Mouse (Mus musculus) left cerebral cortex, adult 18-20 months (tissue): Measurements from ENCODE around the gene Kcnk3. TPM values are rescaled to one million over a fixed set of nuclear protein-coding genes. Genes with fewer than 3 reads are reported as not detected.
A peak's percentile ranks its signal among the peaks of the same experiment; 100 is the strongest.

Source experiments
- DNase-seq, 2 experiments: peaks; one replicate each; pipeline ENCODE4 v3.0.0; 2021 to 2022; ENCODE audit warnings: low spot score in 2 of 2, mixed read lengths in 1 of 2
- total RNA-seq, 2 experiments: library from RNA; stranded (reverse); gene quantifications; 2 replicates each; pipeline ENCODE4 v1.2.3; 2021

Gene Kcnk3
- total RNA-seq, 2 experiments from 2014 or later, result 22.6 to 24.2 TPM

DNA sequence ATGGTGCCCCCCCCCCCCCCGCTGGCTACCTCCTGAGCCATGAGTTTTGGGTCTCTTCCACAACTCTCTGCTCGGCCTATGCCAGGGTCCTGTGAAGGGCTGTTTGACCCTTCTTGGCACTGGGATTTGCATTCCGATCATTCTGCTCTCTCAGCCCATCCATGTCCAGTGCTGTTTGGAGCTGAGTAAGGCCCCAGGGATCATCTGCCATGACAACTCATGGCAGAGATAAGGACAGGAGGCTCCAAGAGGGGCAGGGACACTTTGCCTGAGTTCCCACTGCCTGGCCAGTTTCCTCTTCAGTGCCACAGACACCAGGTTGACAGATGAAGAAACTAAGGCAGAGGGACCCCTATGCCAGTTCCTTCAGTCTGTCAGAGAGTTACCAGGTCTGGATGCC, 1.4 kb upstream of the Kcnk3 start:
- no peak for DNase-seq

DNA sequence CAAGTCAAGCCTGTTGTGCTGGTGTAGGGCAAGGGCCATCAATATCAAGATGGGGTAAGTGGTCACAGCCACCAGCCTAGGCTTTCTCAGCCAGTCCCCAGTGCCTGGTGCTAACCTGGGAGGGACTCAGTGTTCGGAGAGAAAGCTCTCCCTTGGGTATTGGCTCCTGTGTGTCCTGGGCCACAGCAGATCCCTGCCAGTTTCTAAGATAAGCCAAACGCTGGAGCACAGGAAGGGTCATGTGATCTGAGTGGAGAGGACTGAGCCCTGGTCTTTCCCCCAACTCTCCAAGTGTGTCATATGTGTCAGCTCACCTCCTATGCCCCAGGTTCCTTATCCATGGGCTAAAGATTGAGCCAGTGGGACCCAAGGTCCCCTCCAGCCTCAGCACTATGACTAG, 869 bp upstream of the Kcnk3 start:
- no peak for DNase-seq

DNA sequence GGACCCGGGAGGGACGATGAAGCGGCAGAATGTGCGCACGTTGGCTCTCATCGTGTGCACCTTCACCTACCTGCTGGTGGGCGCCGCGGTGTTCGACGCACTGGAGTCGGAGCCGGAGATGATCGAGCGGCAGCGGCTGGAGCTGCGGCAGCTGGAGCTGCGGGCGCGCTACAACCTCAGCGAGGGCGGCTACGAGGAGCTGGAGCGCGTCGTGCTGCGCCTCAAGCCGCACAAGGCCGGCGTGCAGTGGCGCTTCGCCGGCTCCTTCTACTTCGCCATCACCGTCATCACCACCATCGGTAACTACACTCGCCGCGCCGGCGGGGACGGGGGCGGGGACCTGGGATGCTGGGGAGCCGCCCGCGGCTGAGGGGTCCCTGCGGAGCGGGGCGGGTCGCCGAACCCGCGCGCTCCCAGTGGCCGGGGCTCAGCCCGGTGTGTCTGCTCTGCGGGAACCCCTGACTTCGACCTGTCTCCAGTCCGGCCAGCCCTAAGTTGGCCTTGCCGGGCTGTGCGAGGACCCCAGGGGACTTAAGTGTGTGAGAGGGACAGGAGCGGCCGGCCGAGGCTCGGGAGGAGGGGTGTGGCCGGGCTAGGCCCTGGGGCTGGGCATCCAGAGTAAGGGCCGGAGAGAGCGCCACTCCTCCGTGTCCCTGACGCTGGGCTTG, 465 bp downstream of the Kcnk3 start:
- peak in 1 of 2 experiments; percentile 48 for DNase-seq

DNA sequence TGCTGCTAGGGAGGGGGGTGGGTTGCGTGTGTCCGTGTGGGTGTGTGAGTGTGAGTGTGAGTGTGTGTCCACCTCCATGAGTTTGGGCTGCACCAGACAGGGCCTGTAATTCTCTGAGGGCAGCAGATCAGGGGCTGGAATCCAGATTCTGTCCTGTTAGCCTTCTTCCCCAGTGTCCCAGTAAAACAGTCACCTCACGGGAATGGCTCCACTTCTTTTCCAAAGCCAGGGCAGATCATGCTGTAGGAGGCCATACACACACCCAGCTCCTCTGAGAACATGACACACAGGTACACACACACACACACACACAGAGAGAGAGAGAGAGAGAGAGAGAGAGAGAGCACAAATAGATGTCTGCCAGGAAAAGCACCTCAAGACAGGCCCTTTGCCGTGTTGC, 1.1 kb downstream of the Kcnk3 start:
- DNase-seq, result no peak

DNA sequence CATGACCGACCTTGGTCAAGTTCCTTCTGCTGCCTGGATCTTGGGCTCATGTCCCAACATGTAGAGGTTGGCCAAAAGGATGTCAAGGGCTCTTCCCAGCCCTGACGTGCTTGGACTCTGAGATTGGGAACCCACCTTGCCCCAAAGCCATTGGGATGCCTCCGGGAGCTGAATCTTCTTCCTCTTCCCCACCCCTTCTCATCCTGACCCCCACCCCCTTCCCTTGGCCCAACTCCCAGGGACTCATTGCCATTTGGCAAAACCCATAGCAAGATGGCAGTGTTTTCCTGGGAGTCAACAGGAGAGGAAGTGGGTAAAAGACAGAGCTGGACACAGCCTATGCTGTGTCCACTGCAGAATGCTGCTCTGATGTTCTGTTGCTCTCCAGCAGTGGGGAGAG, 1.6 kb downstream of the Kcnk3 start:
- no peak for DNase-seq

DNA sequence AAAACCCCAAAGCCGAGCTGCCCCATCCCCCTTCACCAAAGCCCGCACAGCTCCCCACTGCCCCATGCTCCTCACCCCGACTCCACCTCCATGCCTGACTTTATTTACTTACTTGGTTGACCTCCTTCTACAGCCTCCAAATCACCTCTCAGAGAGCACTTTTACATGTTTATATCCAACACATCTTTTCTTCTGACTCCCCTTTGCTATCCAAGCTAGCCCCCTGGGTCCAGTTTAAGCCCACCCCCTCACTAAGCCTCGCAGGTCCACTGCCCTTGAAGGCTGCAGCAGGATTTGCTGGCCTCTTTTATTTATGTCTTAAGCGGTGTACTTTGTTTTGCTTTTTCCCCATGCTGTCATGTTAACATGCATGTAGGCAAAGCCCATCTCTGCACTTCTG, 2.3 kb downstream of the Kcnk3 start:
- DNase-seq, result no peak

DNA sequence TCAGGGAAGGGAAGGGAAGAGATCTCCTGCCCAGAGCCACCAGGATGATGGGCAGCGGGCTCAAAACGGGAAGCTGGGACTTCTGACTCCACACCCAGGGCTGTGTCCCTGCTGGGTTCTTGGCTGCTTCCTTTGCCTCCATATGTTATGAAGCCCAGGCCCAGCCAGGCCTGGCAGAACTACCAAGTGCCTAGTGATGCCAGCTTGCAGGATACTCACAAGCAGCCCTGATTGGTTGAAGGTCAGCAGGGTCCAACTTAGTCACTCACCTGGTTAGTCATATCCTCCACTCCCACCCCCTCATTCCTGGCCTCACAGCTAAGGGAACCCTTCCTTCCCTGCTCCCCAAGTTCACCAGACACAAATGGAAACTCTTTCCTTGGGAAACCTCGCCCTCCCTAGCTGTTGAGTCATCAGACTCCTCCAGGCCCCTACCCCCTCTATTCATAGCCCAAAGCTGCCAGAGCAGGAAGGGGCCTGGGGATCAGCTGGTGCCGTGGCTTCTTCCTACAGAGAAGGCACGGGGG, 3.3 kb downstream of the Kcnk3 start:
- no peak for DNase-seq

DNA sequence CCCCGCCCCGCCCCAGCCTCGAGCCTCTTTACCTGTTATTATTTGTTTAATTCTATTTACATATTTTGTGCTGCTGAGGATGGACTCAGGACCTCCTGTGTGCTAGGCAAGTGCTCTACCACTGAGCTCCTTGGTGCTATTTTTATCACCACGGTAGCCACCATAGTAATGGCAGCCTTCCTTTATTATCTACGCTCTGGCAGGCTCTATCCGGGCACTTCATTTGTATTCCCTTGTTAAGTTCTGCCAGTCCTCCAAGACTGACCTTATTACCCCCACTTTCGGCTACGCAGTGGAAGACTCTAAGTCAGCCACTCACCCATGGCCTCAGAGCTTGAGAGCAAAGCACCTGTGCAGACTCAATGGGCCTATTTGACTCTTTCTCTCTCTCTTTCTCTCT, 3.8 kb downstream of the Kcnk3 start:
- DNase-seq, result no peak

DNA sequence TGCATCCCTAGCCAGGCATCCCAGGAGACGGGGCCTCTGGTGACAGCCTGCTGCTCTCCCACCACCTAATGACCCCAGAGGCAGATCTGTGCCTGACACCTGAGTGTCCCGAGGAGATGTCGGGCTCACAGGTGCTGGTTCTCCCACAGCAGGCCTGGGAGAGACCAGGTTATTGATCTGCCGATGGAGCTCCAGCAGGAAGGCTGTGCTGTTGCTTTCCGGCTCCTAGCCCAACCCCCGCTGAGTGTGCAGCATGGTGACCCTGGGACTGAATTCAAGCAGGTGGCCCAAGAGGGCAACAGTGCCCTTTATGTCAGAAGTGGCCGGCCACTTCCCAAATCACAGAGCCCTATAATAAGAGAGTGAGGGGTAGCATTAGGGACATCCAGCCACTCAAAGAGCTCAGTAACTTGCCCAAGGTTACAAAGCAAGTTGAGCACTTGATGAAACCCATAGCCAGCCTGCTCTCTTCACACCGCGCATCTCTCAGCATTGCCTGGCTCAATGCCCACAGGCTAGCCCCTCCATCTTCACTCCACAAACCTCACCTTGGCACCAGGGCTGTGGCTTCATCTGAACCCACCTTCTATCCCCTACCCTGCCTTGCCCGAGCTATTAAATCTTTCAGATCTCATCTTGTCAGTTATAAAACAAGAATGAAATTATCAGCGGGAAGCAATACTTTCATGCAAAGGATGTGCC, 4.5 kb downstream of the Kcnk3 start:
- DNase-seq, result no peak

DNA sequence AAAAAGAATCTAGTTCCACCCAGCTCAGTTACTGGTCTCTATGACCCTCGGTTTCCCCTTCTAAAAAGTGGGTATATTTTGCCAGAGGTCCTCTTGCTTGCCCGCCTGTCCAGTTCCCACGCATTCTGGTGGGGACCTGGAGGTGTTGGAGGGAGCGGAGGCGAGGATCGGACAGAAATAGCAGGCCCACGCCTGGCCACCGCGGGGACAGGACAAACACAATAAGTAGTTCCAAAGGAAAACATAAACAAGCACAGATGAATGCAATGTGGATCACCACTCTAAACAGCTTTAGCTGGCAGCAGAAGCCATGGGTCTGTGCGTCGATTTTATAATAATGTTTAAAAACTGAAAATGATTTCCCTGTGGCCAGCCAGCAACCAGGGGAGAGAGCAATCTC, 5.4 kb downstream of the Kcnk3 start:
- DNase-seq, result no peak

DNA sequence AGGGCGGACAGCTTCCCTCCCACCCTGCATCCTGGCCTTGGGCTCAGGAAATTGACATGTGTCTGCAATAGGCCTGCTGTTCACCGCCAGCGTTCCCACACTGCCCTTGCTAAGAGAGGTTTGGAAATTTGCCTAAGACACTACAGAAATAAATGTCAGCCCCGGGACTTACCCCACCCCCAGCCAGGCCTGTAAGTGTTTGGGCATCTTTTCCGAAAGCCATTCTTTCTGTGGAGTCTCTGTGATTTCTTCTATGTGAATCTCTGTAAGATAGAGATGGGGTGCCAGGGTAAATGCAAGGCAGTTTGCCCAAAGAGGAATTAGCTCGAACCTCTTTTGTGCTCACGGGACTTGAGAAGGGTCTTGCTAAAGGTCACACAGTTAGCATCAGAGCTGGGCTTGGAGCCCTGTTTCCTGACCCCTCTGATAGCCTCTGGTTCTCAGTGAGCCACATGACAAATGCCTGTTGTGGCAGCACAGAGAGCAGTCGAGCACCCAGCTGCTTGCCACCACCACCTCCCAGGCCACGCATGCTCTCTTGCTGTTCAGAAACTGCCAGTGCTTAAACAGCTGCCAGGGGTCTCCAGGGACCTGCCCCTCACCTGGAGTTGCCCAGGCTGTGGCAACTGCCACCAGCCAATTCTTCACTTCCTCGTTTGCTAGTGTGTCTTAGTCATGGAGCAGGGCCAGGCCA, 6.0 kb downstream of the Kcnk3 start:
- DNase-seq, result no peak

DNA sequence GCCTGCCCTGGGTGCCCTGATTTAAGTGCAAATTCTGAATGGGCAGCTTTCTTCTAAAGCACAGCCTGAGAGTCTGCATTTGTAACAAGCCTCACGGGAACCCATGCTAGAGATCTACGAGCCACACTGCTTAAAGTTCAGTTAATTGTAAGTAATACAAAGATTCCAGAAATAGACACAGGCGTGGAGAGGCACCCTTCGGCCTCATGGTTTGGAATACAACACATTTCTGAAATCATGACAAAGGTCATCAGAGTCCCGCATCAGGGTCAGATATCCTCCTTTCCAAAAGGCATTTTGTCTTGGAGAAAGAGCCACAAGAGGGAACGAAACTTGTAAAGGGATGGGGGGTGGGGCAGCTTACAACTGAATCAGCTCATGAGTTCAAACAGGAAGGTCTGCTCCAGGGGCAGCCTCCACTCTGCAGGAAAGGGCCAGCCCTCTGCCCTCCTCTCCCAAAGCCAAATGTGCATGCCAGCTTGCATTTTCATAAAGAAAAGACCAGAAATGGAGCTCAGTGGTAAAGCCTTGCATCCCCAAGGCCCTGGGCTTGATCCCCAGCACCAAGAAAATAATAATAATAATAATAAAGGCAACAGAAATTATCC, 7.1 kb downstream of the Kcnk3 start:
- DNase-seq, result no peak

DNA sequence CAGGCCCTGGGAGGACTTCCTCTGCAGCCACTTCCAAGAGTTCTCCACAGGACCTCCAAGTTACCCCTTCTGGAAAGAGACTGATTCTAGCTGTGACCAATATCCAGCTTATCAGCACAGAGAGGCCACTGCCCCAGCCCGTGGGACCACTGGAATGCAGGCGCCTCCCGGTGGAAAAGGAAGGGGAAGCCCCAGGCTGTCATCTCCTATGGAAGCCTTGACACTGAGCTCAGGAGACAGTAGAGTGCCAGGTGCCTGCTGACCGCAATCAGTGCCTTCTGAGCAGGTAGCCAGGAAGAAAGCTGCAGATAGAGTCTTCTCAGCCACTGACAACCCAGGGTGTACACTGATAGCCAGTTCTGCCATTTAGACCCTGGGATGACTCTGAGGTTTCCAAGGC, 13.4 kb downstream of the Kcnk3 start:
- DNase-seq, result no peak

DNA sequence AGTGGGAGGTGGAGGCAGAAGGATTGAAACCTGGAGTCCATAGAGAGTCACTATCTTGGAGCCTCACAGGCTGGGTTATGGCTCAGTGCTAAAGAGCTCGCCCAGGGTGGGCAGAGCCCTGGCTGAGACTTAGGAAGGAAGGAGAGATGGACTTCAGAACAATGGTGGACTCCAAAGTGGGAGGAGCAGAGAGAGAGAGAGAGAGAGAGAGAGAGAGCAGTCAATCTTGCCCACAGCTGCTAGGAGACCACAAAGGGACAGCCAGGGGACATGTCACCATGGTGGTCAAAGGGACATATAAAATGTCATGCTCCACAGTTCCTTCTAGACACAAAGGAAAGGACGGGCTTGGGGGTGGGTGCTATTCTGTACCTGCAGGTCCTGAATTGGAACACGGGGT, 15.3 kb downstream of the Kcnk3 start:
- DNase-seq, result no peak

DNA sequence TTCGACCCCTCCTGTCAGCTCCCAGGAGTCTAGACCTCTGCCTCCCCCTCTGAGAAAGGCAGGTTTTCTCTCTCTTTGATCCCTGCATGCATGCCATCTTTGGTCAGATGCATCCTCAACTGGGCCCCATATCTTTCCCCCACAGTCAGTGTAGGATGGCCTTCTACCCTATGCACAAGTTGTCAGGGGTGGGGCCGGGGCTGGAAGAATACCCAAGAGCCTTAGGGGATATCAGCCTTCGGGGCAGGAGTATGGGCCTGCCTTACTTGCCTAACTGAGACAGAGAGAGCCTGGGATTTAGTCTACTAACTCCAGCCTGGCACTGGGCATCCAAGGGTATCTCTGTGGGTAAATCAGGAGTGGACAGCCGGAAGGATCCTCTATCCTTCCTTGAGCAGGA, 16.0 kb downstream of the Kcnk3 start:
- DNase-seq, result no peak

DNA sequence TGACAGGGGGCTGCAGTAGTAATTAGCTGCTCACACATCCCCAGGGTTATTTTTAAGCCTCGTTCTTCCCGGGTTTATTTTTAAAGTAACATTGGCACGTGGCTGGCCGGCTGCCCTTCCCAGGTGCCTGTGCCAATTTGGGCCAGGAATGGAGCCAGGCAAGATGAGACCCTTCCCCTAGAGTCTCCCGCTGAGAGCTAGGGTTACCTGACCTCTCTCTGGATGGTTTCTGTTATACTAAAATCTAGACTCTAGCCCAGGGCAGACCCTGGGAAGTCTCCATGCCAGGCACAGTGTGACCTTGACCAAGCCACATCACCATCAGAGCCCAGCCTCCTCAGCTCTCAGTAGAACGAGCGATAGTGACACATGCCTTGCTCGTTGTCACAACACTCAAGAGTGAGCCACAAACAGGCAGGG, 16.8 kb downstream of the Kcnk3 start:
- no peak for DNase-seq

DNA sequence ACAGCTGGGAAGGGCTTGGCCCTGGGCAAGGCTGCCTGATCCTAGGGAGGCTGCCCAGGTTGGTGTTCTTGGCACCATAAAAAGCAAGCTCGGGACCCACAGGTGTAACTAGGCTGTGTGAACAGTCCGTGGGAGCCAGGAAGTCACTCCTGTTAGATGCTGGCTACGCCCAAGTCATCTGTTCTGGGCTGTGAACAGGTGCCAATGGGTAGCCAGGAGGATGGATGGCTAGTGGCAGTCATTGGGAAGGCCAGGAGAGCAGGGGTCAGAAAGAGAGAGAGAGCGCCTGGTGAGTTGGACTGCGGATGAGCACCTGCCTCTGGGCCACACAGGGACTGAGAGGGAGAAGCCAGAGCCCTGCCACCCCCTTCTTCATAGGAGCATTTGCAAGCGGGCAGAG, 17.7 kb downstream of the Kcnk3 start:
- no peak for DNase-seq

DNA sequence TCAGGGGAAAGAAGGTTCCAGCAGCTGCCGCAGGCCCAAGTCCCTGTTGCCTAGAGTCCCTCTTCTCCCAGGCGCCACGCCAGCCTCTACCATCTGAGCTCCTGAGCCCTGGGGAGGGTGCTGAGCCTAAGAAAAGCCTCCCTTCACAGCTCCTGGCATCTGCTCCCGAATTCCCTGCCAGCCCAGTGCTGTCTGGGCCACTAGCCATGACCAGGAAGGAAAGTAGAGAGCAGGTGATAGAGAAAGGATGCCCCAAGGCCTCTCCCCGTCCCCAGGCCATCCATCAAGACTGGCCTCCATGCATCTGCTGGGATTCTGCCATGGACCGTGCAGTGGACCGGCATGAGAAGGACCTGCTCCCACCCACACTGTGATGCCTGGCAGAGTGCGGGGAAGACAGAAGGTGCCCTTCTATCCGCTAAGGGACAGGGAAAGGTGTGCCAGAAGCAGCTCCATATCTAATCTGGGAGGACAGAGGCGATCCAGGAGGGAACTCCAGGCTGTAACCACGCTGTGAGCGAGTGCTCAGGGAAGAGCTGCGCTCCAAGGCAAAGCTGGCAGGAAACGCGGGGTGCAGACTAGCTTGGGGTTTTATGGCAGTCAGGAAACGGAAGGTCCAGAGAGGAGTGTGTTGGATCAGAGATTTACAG, 18.6 kb downstream of the Kcnk3 start:
- DNase-seq, result peak; percentile 79 to 86

DNA sequence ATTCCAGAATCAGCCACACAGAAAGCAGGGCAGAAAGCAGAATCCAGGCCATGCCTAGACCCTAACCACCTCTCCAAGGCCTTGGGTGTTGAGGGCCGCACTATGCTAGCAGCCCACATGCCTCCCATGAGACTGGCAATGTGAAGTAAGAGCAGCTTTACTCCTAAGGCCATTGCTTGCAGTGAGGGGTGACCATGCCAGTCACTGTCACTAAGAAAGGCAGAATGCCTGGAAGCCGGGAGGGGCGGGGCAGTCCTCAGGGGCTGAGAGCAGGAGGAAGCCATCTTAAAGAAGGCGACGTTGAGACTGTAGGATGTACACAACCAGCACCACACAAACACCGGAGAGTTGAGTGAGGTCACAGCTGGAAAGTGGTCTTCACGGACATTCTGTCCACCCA, 21.1 kb downstream of the Kcnk3 start:
- DNase-seq, result no peak

DNA sequence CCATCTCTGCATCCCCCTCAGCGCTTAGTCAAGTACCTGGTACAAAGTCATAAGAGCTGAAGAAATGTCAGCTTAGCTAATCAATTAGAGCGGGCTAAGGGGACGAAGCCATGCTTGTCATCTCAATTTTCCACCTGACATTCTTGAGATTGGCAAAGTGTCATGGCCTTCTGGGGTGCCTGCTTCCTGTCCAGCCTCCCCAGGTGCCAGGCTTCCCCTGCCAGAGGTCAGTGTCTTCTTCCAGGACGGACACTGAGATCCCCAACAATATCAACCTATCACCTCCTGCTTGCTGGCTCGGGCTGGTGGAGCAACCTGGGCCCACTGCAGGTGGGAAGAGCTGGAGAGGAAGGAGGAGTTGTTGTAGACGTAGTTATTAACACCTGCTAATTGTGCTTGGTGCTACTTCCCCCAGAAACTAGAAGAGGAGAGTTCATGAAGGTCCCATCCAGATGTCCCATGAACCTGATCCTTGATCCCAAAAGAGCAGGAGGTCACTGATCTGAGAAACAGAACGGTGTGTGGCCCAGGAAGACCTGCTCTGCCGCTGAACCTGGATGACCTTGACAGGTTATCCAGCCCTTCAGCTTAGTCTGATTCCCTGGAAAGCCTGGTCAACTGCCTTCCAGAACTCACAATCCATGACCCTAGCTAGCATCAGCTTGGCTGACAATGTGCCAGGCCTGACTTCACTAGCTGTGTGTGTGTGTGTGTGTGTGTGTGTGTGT, 22.1 kb downstream of the Kcnk3 start:
- DNase-seq, result no peak

DNA sequence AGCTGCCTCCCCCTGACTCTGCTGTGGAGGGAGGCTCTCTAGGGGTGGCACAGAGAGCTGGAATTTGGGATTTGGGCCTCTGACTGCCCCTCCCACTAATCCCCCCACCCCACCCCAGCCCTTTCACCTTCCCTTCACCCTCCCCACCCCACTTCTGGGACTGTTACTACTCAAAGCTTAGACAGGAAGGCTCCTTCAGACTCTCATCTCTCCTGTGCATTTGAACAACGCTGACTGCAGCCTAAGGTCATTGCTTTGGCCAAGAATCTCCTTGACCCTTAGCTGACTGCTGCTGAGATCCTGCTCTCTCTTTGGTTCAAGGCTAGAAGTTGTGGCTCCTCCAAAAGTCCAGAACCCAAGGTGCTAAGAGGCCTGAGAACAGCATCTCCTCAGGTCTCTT, 23.1 kb downstream of the Kcnk3 start:
- no peak for DNase-seq
